Mouse (Mus musculus) stomach, embryonic 15.5 days (tissue): Measurements from ENCODE around the gene Gm10181. TPM values are rescaled to one million over a fixed set of nuclear protein-coding genes. Genes with fewer than 3 reads are reported as not detected.

Experiments
- ATAC-seq: fragments of 200-750 bp; cut with Nextera tagmentation; 2 replicates; pipeline ENCODE4 v1.8.0; 2017; ENCODE audit warnings: low read depth, moderate number of reproducible peaks, moderate TSS enrichment; ENCODE audit not compliant: insufficient read depth, low FRiP score
- H3K27ac ChIP-seq: fragments of 300-500 bp; sonication (generic); 2 replicates; pipeline ENCODE4 v1.5.1; 2015; ENCODE audit warnings: mild to moderate bottlenecking, inconsistent platforms
- H3K27me3 ChIP-seq: fragments of 300-500 bp; sonication (generic); replicated peaks from 2 replicates; pipeline ENCODE4 v1.6.1; 2015; ENCODE audit warnings: inconsistent platforms
- H3K36me3 ChIP-seq: fragments of 300-500 bp; sonication (generic); 2 replicates; pipeline ENCODE4 v1.6.1; 2015; ENCODE audit warnings: inconsistent platforms
- H3K4me1 ChIP-seq: fragments of 300-500 bp; sonication (generic); 2 replicates; pipeline ENCODE4 v1.6.1; 2015; ENCODE audit warnings: inconsistent platforms
- H3K4me2 ChIP-seq: fragments of 300-500 bp; sonication (generic); 2 replicates; pipeline ENCODE4 v1.6.1; 2015; ENCODE audit warnings: mild to moderate bottlenecking, inconsistent platforms
- H3K4me3 ChIP-seq: fragments of 300-500 bp; sonication (generic); replicated peaks from 2 replicates; pipeline ENCODE4 v1.5.1; 2015; ENCODE audit warnings: inconsistent platforms
- H3K9ac ChIP-seq: fragments of 300-500 bp; sonication (generic); 2 replicates; pipeline ENCODE4 v1.6.1; 2015; ENCODE audit warnings: inconsistent platforms
- H3K9me3 ChIP-seq: fragments of 300-500 bp; sonication (generic); 2 replicates; pipeline ENCODE4 v1.6.1; 2016; ENCODE audit warnings: inconsistent platforms
- WGBS: fragments of 180-500 bp; shearing (Covaris S2); methylation state at CpG from one replicate; pipeline ENCODE4 v1.1.7; 2015; 5-methylcytosine and 5-hydroxymethylcytosine counted together
- polyA plus RNA-seq: library from polyadenylated mRNA; unstranded; fragments of >200 nt; fragmentation: Nextera tagmentation; extraction: Ambion mirVana; gene quantifications from 2 replicates; pipeline ENCODE4 v1.2.1, GENCODE M21; 2015

Gm10181 gene
- polyA plus RNA-seq: not detected in 2 replicates

- Histone ChIP-seq H3K9me3 (no peaks in the 10 kb centered on the region), H3K27me3 (no peaks in the 10 kb centered on the region)
- WGBS: 67% methylated on average over 2 of the region's 2 CpGs
These were observed at the start of gene Gm10181 for GRCm38 (mm10) chr9:25089122-25089521. Gene Gm10181, plus strand, starts transcription at chr9:25089422.

GRCm38 (mm10) chr9:25041665-25042064, 47.6 kb upstream of the Gm10181 start:
- Histone ChIP-seq H3K36me3 (no peaks in the 10 kb centered on the region), H3K4me2 (no peak overlapping the region), H3K27ac (no peak overlapping the region), H3K9me3 (no peaks in the 10 kb centered on the region), H3K4me1 (no peaks in the 10 kb centered on the region), H3K4me3 (no peak overlapping the region), H3K27me3 (no peaks in the 10 kb centered on the region), H3K9ac (no peak overlapping the region)
- WGBS: 29% methylated on average over 6 of the region's 6 CpGs
- no peak for ATAC-seq

More at GRCm38 (mm10) chr9:25089122-25089521, at the start of gene Gm10181:
- Histone ChIP-seq H3K9ac (no peak within 1 kb of the TSS), H3K4me3 (no peak within 1 kb of the TSS), H3K36me3 (no peaks in the 10 kb centered on the region), H3K27ac (no peak within 1 kb of the TSS), H3K4me2 (no peak within 1 kb of the TSS), H3K4me1 (no peaks in the 10 kb centered on the region)
- no peak for ATAC-seq

- no peaks in the 10 kb centered on the region for H3K27me3 ChIP-seq
- no peaks in the 10 kb centered on the region for H3K36me3 ChIP-seq
- no peaks in the 10 kb centered on the region for H3K4me1 ChIP-seq
- H3K4me3 ChIP-seq: no peak overlapping the region
- no peaks in the 10 kb centered on the region for H3K9me3 ChIP-seq
- H3K4me2 ChIP-seq: no peak overlapping the region
- no peak overlapping the region for H3K9ac ChIP-seq
- H3K27ac ChIP-seq: no peak overlapping the region
- no peak for ATAC-seq
- 65% methylated on average over 15 of the region's 15 CpGs for WGBS
These were observed 46.8 kb upstream of the Gm10181 start for GRCm38 (mm10) chr9:25042162-25043111.

GRCm38 (mm10) chr9:25044325-25044724, 44.9 kb upstream of the Gm10181 start:
- WGBS: 87% methylated on average over 3 of the region's 3 CpGs
- no peak for ATAC-seq
- Histone ChIP-seq H3K9me3 (no peaks in the 10 kb centered on the region), H3K9ac (no peak overlapping the region), H3K36me3 (no peaks in the 10 kb centered on the region), H3K27ac (no peak overlapping the region), H3K4me1 (no peaks in the 10 kb centered on the region), H3K27me3 (no peaks in the 10 kb centered on the region), H3K4me2 (no peak overlapping the region), H3K4me3 (no peak overlapping the region)

GRCm38 (mm10) chr9:25048289-25048688, 40.9 kb upstream of the Gm10181 start:
- no peak overlapping the region for H3K9ac ChIP-seq
- H3K4me2 ChIP-seq: no peak overlapping the region
- H3K36me3 ChIP-seq: no peaks in the 10 kb centered on the region
- no peaks in the 10 kb centered on the region for H3K4me1 ChIP-seq
- H3K27me3 ChIP-seq: no peaks in the 10 kb centered on the region
- no peak overlapping the region for H3K27ac ChIP-seq
- H3K4me3 ChIP-seq: no peak overlapping the region
- no peaks in the 10 kb centered on the region for H3K9me3 ChIP-seq
- no peak for ATAC-seq
- WGBS: 18% methylated on average over 2 of the region's 2 CpGs

- no peak for ATAC-seq
- WGBS: 68% methylated on average over 2 of the region's 2 CpGs
- Histone ChIP-seq H3K27me3 (no peaks in the 10 kb centered on the region), H3K9me3 (no peaks in the 10 kb centered on the region), H3K27ac (no peak overlapping the region), H3K4me1 (no peaks in the 10 kb centered on the region), H3K36me3 (no peaks in the 10 kb centered on the region), H3K4me3 (no peak overlapping the region), H3K9ac (no peak overlapping the region), H3K4me2 (no peak overlapping the region)
These were observed 40.3 kb upstream of the Gm10181 start for GRCm38 (mm10) chr9:25048940-25049339.

- no peak overlapping the region for H3K27ac ChIP-seq
- no peaks in the 10 kb centered on the region for H3K4me1 ChIP-seq
- ATAC-seq: no peak
- no peak overlapping the region for H3K9ac ChIP-seq
- no peaks in the 10 kb centered on the region for H3K27me3 ChIP-seq
- WGBS: 58% methylated on average over 4 of the region's 4 CpGs
- no peaks in the 10 kb centered on the region for H3K9me3 ChIP-seq
- H3K4me2 ChIP-seq: no peak overlapping the region
- H3K4me3 ChIP-seq: no peak overlapping the region
- no peaks in the 10 kb centered on the region for H3K36me3 ChIP-seq
These were observed 37.3 kb upstream of the Gm10181 start for GRCm38 (mm10) chr9:25051901-25052300.

- no peaks in the 10 kb centered on the region for H3K36me3 ChIP-seq
- H3K4me3 ChIP-seq: no peak overlapping the region
- H3K27ac ChIP-seq: no peak overlapping the region
- no peak overlapping the region for H3K9ac ChIP-seq
- no peak for ATAC-seq
- no peaks in the 10 kb centered on the region for H3K4me1 ChIP-seq
- no peak overlapping the region for H3K4me2 ChIP-seq
- H3K27me3 ChIP-seq: no peaks in the 10 kb centered on the region
- H3K9me3 ChIP-seq: no peaks in the 10 kb centered on the region
These were observed 33.4 kb upstream of the Gm10181 start for GRCm38 (mm10) chr9:25055650-25056376.

- 57% methylated on average over 2 of the region's 3 CpGs for WGBS
- no peak overlapping the region for H3K4me3 ChIP-seq
These were observed 30.5 kb upstream of the Gm10181 start for GRCm38 (mm10) chr9:25058726-25059125.

GRCm38 (mm10) chr9:25072666-25073065, 16.6 kb upstream of the Gm10181 start:
- Histone ChIP-seq H3K4me2 (no peak overlapping the region), H3K9ac (no peak overlapping the region), H3K27ac (no peak overlapping the region), H3K4me1 (no peaks in the 10 kb centered on the region), H3K9me3 (no peaks in the 10 kb centered on the region), H3K4me3 (no peak overlapping the region), H3K27me3 (no peaks in the 10 kb centered on the region), H3K36me3 (no peaks in the 10 kb centered on the region)
- no peak for ATAC-seq
- WGBS: 89% methylated on average over 1 of the region's 1 CpGs

More at GRCm38 (mm10) chr9:25058726-25059125, 30.5 kb upstream of the Gm10181 start:
- H3K9me3 ChIP-seq: no peaks in the 10 kb centered on the region
- H3K4me2 ChIP-seq: no peak overlapping the region
- no peaks in the 10 kb centered on the region for H3K27me3 ChIP-seq
- no peaks in the 10 kb centered on the region for H3K36me3 ChIP-seq
- no peak for ATAC-seq
- no peak overlapping the region for H3K27ac ChIP-seq
- H3K4me1 ChIP-seq: no peaks in the 10 kb centered on the region
- H3K9ac ChIP-seq: no peak overlapping the region

- no peaks in the 10 kb centered on the region for H3K9me3 ChIP-seq
- H3K4me1 ChIP-seq: no peaks in the 10 kb centered on the region
- no peaks in the 10 kb centered on the region for H3K27me3 ChIP-seq
- 31% methylated on average over 3 of the region's 3 CpGs for WGBS
- no peak overlapping the region for H3K9ac ChIP-seq
- H3K27ac ChIP-seq: no peak overlapping the region
- no peaks in the 10 kb centered on the region for H3K36me3 ChIP-seq
- ATAC-seq: peak; percentile 39; the same call in 1 of the 2 replicates
- H3K4me2 ChIP-seq: no peak overlapping the region
- H3K4me3 ChIP-seq: no peak overlapping the region
These were observed 13.2 kb upstream of the Gm10181 start for GRCm38 (mm10) chr9:25075977-25076376.

- no peak overlapping the region for H3K9ac ChIP-seq
- no peaks in the 10 kb centered on the region for H3K9me3 ChIP-seq
- H3K4me1 ChIP-seq: no peaks in the 10 kb centered on the region
- 77% methylated on average over 1 of the region's 1 CpGs for WGBS
- H3K4me3 ChIP-seq: no peak overlapping the region
- H3K4me2 ChIP-seq: no peak overlapping the region
- H3K27me3 ChIP-seq: no peaks in the 10 kb centered on the region
- ATAC-seq: no peak
- no peaks in the 10 kb centered on the region for H3K36me3 ChIP-seq
- no peak overlapping the region for H3K27ac ChIP-seq
These were observed 12.7 kb upstream of the Gm10181 start for GRCm38 (mm10) chr9:25076505-25076904.
